Mouse (Mus musculus) ES-E14 (cell line): Measurements from ENCODE around the gene Polr1a.

Experiments used
- CHD2 ChIP-seq: IDR thresholded peaks from 2 replicates; pipeline ENCODE4 v1.6.1; 2014; ENCODE audit warnings: mild to moderate bottlenecking, low read depth, low read length, inconsistent platforms
- HCFC1 ChIP-seq: IDR thresholded peaks from 2 replicates; pipeline ENCODE4 v1.6.1; 2012; ENCODE audit warnings: low read length, inconsistent platforms, borderline replicate concordance; ENCODE audit not compliant: insufficient read depth
- MAFK ChIP-seq: IDR thresholded peaks from 2 replicates; pipeline ENCODE4 v1.6.1; 2014; ENCODE audit warnings: mild to moderate bottlenecking, low read depth, low read length, inconsistent platforms; ENCODE audit not compliant: insufficient read depth
- ZC3H11A ChIP-seq: IDR thresholded peaks from 2 replicates; pipeline ENCODE4 v1.6.1; 2012; ENCODE audit warnings: low read depth, mild to moderate bottlenecking, inconsistent platforms, low read length, borderline replicate concordance
- ZNF384 ChIP-seq: IDR thresholded peaks from 2 replicates; pipeline ENCODE4 v1.6.1; 2012; ENCODE audit warnings: low read depth, low read length, inconsistent platforms

- TF ChIP-seq ZNF384, result no peak
- TF ChIP-seq HCFC1, result no peak
- no peak for TF ChIP-seq CHD2
- no peak for TF ChIP-seq ZC3H11A
- no peak for TF ChIP-seq MAFK
These were observed 88.4 kb downstream of the Polr1a start for GRCm38 (mm10) chr6:71997215-71997614.
